Mouse (Mus musculus) olfactory bulb, adult 2 months (tissue): ENCODE results near the gene Pced1b.

Source experiments
- CTCF ChIP-seq: fragments of 200-500 bp; IDR thresholded peaks from 2 replicates; pipeline ENCODE4 v1.5.1; 2012; ENCODE audit warnings: low read depth, mild to moderate bottlenecking, low read length, moderate library complexity; ENCODE audit not compliant: insufficient read depth
- POLR2A ChIP-seq: fragments of 200-500 bp; IDR thresholded peaks from 2 replicates; pipeline ENCODE4 v1.6.1; 2012; ENCODE audit warnings: mild to moderate bottlenecking, low read depth, low read length, moderate library complexity; ENCODE audit not compliant: insufficient read depth

- TF ChIP-seq POLR2A (no peak), CTCF (no peak)
Observed at GRCm38 (mm10) chr15:97432221-97432620, 185.3 kb downstream of the Pced1b start.
